Mouse (Mus musculus) T-helper 1 cell (primary cell): ENCODE data around the gene Smarcb1.

Experiments
- in situ Hi-C: fragments of 300-600 bp; cut with MboI, MseI; formaldehyde crosslinking; loops from one replicate; pipeline ENCODE4 v1.15.1; 2025; ENCODE audit warnings: high pct_unique_total_duplicates

The Smarcb1 gene

GRCm38 (mm10) chr10:75921026-75921725 lies at the start of gene Smarcb1:
TSS of gene Smarcb1 (minus strand) at chr10:75921617.
- in situ Hi-C loops, result no loop called here

GRCm38 (mm10) chr10:75954381-75954811 lies 33.0 kb upstream of the Smarcb1 start, which contains the start of gene Gm5134:
TSS of gene Gm5134 (plus strand) at chr10:75954514.
- in situ Hi-C loops, result loop anchor here (5.0 kb wide), 2 partner anchors 67 to 222 kb away; no protein-coding TSS in a partner anchor

GRCm38 (mm10) chr10:75951424-75952050 lies 30.1 kb upstream of the Smarcb1 start:
- in situ Hi-C loops, result loop anchor here (5.0 kb wide), 2 partner anchors 64 to 219 kb away; no protein-coding TSS in a partner anchor

GRCm38 (mm10) chr10:75950791-75951210 lies 29.4 kb upstream of the Smarcb1 start:
- in situ Hi-C loops, result loop anchor here (5.0 kb wide), 2 partner anchors 64 to 218 kb away; no protein-coding TSS in a partner anchor

GRCm38 (mm10) chr10:75949053-75950045 lies 27.9 kb upstream of the Smarcb1 start:
- in situ Hi-C loops, result loop anchor here (5.0 kb wide), 2 partner anchors 62 to 217 kb away; no protein-coding TSS in a partner anchor

GRCm38 (mm10) chr10:75948079-75948478 lies 26.7 kb upstream of the Smarcb1 start:
- in situ Hi-C loops, result no loop called here

GRCm38 (mm10) chr10:75945896-75946295 lies 24.5 kb upstream of the Smarcb1 start:
- in situ Hi-C loops, result no loop called here

GRCm38 (mm10) chr10:75945213-75945612 lies 23.8 kb upstream of the Smarcb1 start:
- in situ Hi-C loops, result no loop called here

GRCm38 (mm10) chr10:75944066-75944772 lies 22.8 kb upstream of the Smarcb1 start:
- in situ Hi-C loops, result no loop called here

- in situ Hi-C loops, result no loop called here
Observed at GRCm38 (mm10) chr10:75942736-75943477, 21.5 kb upstream of the Smarcb1 start, which contains the start of gene Vpreb3. TSS of gene Vpreb3 (plus strand) at chr10:75943057.

- in situ Hi-C loops, result no loop called here
Observed at GRCm38 (mm10) chr10:75941042-75941824, 19.8 kb upstream of the Smarcb1 start.

GRCm38 (mm10) chr10:75940520-75940919 lies 19.1 kb upstream of the Smarcb1 start, which contains the start of gene Gm867:
TSS of gene Gm867 (minus strand) at chr10:75940672.
- in situ Hi-C loops, result no loop called here

GRCm38 (mm10) chr10:75939481-75940234 lies 18.2 kb upstream of the Smarcb1 start:
- in situ Hi-C loops, result no loop called here

- in situ Hi-C loops, result no loop called here
Observed at GRCm38 (mm10) chr10:75937851-75938643, 16.6 kb upstream of the Smarcb1 start.

- in situ Hi-C loops, result no loop called here
Observed at GRCm38 (mm10) chr10:75936909-75937667, 15.7 kb upstream of the Smarcb1 start.

- in situ Hi-C loops, result no loop called here
Observed at GRCm38 (mm10) chr10:75935680-75936541, 14.5 kb upstream of the Smarcb1 start, which contains the start of gene Mmp11. TSS of gene Mmp11 (minus strand) at chr10:75936496.
